Mouse (Mus musculus): ENCODE data around the gene Fabp2.

Gene Fabp2

GRCm38 (mm10) chr3:122894772-122895171 is at the start of gene Fabp2:
Fabp2 (plus strand) TSS chr3:122895072.
- no peak for DNase-seq

DNA sequence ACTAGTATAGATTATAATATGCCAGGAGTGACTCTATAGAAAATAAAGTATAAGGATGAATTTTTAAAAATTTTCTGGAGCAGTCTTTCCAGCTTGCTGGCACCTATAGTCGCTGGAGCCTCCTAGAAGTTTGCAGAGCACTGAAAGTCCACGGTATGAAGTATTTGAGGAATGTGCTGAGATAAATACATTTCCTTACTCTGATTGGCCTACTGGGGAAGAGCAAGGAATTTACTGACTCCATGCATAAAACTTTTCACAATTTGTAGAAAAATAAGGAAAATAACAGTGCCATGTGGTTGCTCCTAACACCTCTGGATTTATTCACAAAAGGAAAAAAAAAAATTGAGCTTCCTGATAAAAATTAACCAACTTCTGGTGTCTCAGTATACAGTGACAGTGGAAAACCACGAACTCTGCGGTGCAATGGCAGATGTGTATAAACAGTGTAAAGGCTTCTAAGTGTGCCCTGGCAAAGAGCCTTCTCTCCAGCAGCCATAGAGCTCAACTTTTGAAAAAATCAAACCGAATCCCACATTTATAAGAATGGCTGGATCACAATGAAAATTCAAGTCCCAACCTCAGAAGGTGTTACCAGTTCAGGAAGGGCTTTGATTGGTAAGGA is 46.4 kb upstream of the Fabp2 start:
- DNase-seq = no peak

GRCm38 (mm10) chr3:122855149-122855548 is 39.7 kb upstream of the Fabp2 start:
- DNase-seq = no peak

- DNase-seq = no peak
Measured at GRCm38 (mm10) chr3:122859829-122860228, 35.0 kb upstream of the Fabp2 start.

DNA sequence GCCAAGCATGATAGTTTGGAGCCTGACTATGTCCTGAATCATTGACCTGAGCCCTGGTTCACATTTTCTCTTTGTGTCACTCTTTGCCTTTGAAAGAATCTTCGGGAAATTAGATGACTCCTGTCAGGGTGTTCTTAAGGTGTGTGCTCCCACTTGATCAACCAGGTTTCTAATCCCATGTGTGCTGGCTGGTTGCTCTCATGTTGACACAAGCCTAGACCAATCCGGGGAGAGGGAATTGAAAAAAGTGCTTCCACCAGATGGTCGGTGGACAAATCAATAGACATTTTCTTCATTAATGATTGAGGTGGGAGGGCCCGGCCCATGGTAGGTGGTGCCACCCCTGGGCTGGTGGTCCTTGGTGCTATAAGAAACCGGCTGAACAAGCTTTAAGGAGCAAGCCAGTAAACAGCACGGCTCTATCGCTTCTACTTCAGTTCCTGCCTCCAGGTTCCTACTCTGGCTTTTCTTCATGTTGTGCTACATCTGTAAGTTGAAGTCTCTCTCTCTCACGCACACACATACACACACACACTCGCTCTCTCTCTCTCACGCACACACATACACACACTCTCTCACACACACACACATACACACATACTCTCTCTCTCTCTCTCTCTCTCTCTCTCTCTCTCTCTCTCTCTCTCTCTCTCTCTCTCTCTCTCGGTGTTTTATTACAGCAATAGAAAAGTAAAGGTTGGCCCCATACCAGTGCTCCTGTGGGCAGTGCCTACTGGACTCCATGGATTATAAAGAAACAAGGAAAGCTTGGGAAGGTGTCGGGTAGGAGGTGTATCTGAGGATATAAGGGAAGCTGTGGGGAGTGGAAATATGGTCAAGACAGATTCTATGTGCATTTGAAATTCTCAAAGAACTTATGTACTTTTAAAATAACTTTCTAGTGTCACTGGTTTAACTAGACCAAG is 34.0 kb upstream of the Fabp2 start:
- no peak for DNase-seq

GRCm38 (mm10) chr3:122865092-122865491 is 29.8 kb upstream of the Fabp2 start:
- no peak for DNase-seq

GRCm38 (mm10) chr3:122868270-122868669 is 26.6 kb upstream of the Fabp2 start:
- DNase-seq = no peak

DNA sequence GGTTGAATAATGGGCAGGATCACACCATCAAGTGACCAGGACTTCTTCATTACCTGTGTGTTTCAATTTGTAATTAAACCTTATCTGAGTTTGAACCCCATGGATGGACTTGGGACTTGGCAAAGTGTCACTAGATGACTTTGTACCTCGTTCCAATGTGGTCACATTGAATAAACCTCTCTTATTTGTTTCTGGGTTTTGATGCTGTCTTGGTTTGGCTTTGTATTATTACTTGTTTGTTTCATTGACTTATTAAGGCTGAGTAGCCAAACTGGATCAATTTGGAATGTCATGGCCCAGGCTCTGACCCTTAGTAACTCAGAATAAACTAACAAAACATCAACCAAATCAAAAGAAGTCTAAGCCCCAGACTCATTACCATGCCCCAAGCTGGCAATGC is 23.3 kb upstream of the Fabp2 start:
- DNase-seq = no peak

DNA sequence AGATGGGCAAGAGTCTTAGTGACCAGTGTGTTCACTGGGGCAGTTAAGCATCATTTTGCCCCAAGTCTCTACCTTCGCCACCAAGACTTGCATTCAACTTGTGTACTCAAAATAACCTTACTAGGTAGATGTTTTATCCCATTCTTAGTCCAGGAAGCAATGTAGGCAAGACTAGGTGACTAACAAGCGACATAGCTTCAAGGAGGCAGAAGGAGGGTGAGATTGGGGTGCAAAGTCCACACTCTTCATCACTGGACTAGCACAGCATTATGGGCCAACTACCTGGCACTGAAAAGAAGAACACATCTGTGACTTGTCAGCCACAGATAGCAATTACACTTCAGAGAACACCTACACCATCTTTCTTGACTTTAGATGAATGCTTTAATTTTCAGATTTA is 18.0 kb upstream of the Fabp2 start:
- no peak for DNase-seq

DNA sequence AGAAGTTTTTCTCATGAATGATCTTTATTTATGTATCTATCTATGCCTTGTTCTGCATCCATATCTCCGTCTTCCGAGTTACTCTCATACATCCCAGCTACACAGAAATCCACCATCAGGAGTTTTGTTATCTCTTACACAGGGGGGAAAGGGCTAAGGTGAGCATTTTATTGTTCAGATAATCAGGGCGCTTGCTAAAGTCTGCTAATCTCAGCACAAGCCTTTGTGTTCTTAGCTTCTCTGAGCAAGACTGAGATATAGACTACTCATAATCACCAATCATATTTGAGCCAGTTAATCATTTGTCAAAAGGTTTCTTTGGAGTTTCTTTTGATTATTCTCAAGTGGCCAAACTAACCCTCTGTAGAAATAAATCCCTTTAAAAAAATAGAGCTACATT is 17.3 kb upstream of the Fabp2 start:
- no peak for DNase-seq

DNA sequence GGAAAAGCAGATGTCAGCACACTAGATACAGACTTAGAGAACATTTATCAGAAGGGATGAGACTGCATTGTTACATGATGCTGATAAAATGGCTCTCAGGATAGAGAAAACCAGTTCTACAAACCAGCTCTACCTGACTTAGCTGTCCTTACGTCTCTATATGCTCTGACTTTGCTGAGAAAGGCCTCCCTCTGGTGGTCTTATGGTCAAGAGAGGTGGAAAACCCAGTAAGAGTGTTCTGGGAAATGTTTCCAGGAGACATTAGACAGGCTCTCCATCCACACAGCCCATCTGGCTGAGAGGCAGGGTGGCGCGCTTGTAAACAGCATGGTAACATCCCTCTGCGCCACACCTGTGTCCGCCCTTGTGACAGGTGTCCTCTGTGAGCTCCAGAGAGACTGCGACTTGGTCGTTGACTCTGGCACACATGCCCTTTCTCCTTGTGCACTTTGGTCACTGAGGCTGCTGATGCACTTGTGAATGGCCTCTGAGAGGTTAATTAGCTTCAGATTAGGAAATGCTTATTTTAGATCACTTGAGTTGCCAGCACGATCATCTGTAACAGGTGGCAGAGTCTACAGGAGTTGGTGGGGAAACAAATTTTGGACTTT is 16.1 kb upstream of the Fabp2 start:
- DNase-seq = no peak

GRCm38 (mm10) chr3:122887505-122888301 is 7.2 kb upstream of the Fabp2 start:
- no peak for DNase-seq

DNA sequence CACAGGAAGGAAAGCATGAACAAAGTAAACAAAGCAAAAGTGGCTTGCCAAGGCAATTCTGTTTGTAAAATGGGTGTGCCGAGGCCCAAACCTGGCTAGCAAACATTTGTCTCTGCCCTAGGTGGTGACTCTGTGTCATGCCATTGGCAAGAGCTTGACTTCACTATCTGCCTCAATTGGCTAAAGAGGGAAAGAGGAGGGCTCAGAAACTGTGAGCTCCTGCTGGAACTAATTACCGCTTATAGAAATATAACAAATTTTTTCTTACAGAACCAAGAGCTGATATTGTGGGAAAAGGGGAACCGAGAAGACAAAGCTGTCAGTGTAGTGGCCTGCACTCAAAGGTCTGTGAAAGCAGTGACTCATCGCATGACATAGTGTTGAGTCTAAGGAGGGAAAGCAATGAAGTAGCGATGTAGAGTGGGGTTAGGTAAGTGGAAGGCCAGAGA is 6.5 kb upstream of the Fabp2 start:
- no peak for DNase-seq

- no peak for DNase-seq
Measured at GRCm38 (mm10) chr3:122895189-122895731, 388 bp downstream of the Fabp2 start.

GRCm38 (mm10) chr3:122898254-122898653 is 3.4 kb downstream of the Fabp2 start:
- no peak for DNase-seq

DNA sequence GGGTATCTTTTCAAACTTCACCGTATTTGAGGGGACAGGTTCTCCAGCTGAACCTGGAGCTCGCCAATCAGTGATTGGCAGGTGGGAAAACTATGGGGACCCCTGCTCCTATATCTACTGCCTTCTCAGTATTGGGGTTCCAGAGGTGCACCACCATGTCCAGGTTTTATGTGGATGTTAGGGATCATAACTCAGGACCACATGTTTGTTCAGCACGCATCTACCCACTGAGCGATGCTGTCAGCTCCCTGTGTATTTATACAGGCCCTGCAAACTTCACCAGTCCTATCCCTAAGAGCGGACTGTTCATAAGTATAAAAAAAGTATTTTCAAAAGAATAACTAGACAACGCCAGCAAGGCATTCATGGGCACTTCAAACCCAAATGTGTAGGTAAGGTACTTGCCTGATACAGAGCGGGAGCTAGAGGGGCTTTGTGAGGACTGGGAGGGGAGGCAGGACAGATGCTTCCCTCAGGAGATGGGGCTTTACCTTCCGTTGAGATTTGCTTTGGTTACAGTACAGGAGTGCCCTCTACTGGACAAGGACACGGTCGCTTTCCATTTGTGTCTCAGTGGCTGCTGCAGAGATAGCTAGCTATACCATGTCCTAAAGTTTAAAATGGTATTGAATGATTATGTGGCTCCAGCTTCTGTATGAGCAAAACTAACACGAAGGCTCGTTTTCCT is 9.0 kb downstream of the Fabp2 start:
- DNase-seq = peak; percentile 11

DNA sequence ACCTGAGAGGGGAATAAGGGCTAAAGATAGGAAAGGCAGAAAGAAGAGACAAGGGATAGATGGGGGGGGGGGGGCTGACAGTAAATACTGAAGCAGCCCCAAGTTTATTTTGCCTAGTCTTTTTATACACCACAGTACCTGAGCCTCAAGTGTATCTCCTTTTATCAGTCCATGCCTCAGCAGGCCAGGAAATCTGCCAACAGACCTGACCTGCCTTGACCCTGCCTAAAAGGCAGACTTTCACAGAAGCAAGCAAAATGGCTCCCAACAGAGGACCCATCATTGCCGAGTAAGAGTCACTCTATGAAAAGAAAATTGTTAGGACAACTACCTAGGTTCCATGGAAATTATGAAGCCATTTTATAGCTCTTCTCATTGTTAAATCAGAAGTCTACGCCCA is 13.0 kb downstream of the Fabp2 start:
- no peak for DNase-seq

GRCm38 (mm10) chr3:122915493-122915892 is 20.6 kb downstream of the Fabp2 start:
- DNase-seq = no peak

GRCm38 (mm10) chr3:122916191-122916680 is 21.4 kb downstream of the Fabp2 start:
- no peak for DNase-seq

- no peak for DNase-seq
Measured at GRCm38 (mm10) chr3:122918672-122919071, 23.8 kb downstream of the Fabp2 start.

- no peak for DNase-seq
Measured at GRCm38 (mm10) chr3:122919260-122919659, 24.4 kb downstream of the Fabp2 start, which contains the start of gene Gm10959. Gm10959 (minus strand) TSS chr3:122919360.

Measured in cerebellum, adult 8-10 months (tissue).